Mouse (Mus musculus): ENCODE results near the gene Idnk. TPM values are rescaled to one million over a fixed set of nuclear protein-coding genes. Genes with fewer than 3 reads are reported as not detected.
A peak's percentile ranks its signal among the peaks of the same experiment; 100 is the strongest.

Idnk gene
- polyA plus RNA-seq, 1 experiment: 86.0 TPM

DNA sequence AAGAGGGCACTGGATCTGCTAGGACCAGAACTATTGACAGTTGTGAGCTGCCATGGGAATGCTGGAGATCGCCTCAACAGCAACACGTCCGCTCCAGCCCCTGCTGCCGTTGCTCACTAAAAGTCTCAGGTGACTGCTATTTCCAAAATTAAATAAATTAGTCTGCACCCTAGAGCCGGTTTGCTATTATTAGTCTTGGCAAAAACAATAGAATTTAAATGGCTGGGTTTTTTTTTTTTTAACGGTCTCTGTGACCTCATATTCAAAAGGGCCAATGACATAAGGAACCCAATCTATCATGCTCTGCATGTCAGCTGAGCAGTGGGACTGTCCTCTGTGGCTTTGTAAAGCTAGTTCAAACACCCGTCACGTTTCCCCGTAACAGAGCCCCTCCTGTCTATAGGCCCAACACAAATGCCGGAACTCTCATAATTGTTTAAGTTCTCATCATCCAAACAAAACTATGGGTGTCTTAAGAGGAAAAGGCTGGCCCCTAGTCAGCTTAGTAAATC lies 34.6 kb upstream of the Idnk start:
- Histone ChIP-seq H3K4me3 (replicated peaks; ENCODE audit: control insufficient read depth, low read depth, low read length) (no peak overlapping the region), H3K4me1 (ENCODE audit: control insufficient read depth, insufficient read depth, low read length) (no peaks in the 10 kb centered on the region), H3K27ac (ENCODE audit: control insufficient read depth, insufficient read depth, low read depth, low read length, poor library complexity) (no peak overlapping the region)
- TF ChIP-seq CTCF (IDR thresholded peaks at IDR 0.05; ENCODE audit: control insufficient read depth, insufficient read depth, low read length): no peak
- TF ChIP-seq POLR2A (IDR thresholded peaks at IDR 0.05; ENCODE audit: borderline replicate concordance, control insufficient read depth, low read depth, low read length): no peak
- WGBS: 83% methylated on average over 10 of the region's 10 CpGs

DNA sequence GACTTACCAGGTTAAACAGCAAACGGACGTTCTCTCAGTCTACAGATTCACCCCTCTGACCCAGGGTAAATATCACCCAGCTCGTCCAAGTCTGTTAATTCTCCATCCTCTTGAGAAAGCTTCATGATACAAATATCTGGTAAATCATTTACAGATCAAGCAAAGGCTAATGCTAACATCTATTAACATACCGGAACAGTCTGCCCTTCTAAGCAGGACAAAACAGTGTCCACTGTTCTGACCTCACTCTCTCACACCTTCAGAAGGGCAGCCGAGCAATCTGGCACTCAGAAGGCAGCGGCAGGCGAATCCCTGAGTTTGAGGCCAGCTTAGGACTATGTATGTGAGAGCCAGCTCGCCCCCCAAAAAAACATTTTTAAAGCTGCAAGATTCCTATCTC lies 34.1 kb upstream of the Idnk start:
- H3K4me3 ChIP-seq (replicated peaks; ENCODE audit: control insufficient read depth, low read depth, low read length): no peak overlapping the region
- WGBS: 86% methylated on average over 8 of the region's 8 CpGs
- no peak overlapping the region for H3K27ac ChIP-seq (ENCODE audit: control insufficient read depth, insufficient read depth, low read depth, low read length, poor library complexity)
- H3K4me1 ChIP-seq (ENCODE audit: control insufficient read depth, insufficient read depth, low read length): no peaks in the 10 kb centered on the region
- TF ChIP-seq CTCF (IDR thresholded peaks at IDR 0.05; ENCODE audit: control insufficient read depth, insufficient read depth, low read length): no peak
- no peak for TF ChIP-seq POLR2A (IDR thresholded peaks at IDR 0.05; ENCODE audit: borderline replicate concordance, control insufficient read depth, low read depth, low read length)

DNA sequence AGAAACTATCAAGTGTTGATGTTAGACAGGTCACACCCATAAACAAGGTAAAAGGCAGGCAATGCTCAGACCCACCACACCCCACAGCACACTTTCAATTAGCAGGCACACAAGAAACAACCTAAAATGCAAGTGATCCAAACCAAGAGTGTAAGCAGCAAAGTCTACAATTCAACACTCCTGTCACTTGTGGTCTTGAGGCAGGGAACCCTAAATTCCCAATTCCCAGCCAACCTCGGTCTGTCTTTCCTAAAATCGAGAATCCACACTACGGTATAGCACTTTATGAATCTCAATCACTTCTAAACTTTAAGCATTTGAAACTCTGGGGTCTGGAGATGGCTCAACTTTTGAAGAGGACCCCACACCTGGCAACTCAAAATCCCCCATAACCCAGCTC lies 33.2 kb upstream of the Idnk start:
- H3K4me3 ChIP-seq (replicated peaks; ENCODE audit: control insufficient read depth, low read depth, low read length): no peak overlapping the region
- 89% methylated on average over 3 of the region's 3 CpGs for WGBS
- H3K27ac ChIP-seq (ENCODE audit: control insufficient read depth, insufficient read depth, low read depth, low read length, poor library complexity): no peak overlapping the region
- no peaks in the 10 kb centered on the region for H3K4me1 ChIP-seq (ENCODE audit: control insufficient read depth, insufficient read depth, low read length)
- no peak for TF ChIP-seq CTCF (IDR thresholded peaks at IDR 0.05; ENCODE audit: control insufficient read depth, insufficient read depth, low read length)
- no peak for TF ChIP-seq POLR2A (IDR thresholded peaks at IDR 0.05; ENCODE audit: borderline replicate concordance, control insufficient read depth, low read depth, low read length)

DNA sequence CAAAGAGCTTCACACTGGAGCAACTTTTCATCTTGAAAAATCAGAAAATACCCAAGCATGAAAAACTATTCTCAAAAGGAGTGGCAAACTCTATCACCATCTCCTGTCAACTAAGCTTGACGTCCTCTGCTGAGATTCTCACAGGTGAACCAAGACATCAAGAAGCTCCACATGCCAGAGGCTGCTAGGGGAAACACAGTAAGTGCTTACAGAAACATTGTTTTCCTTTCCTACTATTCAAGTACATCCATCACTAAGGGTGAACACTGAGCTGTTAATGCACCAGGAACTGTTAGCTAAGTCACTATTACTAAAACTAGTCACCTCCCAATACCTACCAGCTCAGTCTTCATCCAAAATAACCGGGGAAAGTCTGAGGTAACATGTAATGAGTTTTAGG lies 32.5 kb upstream of the Idnk start:
- H3K27ac ChIP-seq (ENCODE audit: control insufficient read depth, insufficient read depth, low read depth, low read length, poor library complexity): no peak overlapping the region
- WGBS: 71% methylated on average over 2 of the region's 2 CpGs
- TF ChIP-seq POLR2A (IDR thresholded peaks at IDR 0.05; ENCODE audit: borderline replicate concordance, control insufficient read depth, low read depth, low read length) (no peak), CTCF (IDR thresholded peaks at IDR 0.05; ENCODE audit: control insufficient read depth, insufficient read depth, low read length) (no peak)
- 0 out of 2 replicates have a peak, but pooled peaks cover 1% of the 10 kb centered on the region for H3K4me1 ChIP-seq (ENCODE audit: control insufficient read depth, insufficient read depth, low read length)
- no peak overlapping the region for H3K4me3 ChIP-seq (replicated peaks; ENCODE audit: control insufficient read depth, low read depth, low read length)

DNA sequence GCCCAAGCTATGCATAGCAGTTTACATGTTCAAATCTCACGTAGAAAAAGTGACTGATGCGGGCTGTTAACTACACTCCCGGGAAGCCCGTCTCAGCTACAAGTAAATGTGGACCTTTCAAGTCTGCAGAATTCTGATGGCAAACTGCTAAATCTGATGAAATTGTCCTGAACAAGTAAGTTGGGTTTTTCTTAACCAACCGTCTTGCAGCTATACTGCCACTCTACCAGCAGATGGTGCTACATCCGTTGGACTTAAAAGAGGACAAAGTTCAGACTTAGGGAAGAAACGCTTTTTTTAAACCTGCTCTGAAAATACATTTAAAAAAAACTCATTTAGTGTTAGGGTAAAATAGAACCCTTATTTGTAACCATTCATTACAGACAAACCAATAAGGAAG lies 31.3 kb upstream of the Idnk start:
- no peak overlapping the region for H3K27ac ChIP-seq (ENCODE audit: control insufficient read depth, insufficient read depth, low read depth, low read length, poor library complexity)
- 23% methylated on average over 7 of the region's 7 CpGs for WGBS

DNA sequence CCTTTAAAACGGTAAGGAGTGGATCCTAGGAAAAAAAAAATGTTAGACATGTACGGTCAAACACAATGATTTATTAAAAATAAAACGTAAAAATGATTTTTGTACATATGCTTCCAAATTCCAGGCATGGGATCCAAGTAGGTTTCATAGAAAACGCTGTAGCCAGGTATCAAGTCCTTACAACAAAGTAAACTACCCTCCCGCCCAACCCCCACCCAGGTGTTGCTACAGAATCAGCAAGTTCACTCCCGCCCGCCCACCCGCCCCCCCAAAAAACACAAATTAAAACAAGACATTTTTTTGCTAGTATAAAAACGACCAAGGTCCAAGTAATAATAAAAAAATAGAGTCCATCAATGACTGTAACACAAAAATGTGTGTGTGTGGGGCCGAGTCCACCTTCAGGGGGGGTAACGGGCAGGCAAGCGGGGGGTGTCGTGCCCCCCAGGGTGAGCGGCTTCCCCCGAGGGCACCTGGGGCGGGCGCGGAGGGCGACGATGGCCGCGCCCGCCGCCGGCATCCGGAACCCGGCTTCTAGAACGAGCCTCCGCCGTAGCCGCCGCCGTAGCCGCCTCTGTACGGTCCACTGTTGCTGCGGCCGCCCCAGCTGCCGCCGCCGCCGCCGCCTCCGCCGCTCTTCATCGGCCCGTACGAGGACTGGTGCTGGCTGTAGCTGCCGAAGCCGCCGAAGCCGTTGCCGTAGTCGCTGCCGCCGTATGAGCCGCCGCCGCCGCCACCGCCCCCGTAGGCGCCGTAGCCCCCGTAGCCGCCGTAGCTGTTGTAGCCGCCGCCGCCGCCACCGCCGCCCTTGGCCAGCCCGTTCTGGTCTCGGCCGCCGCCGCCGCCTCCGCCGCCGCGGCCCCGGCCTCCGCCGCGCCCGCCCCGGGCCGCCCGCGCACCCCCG lies 30.3 kb upstream of the Idnk start:
- Histone ChIP-seq H3K27ac (ENCODE audit: control insufficient read depth, insufficient read depth, low read depth, low read length, poor library complexity) (peak overlapping the region; percentile 100), H3K4me1 (ENCODE audit: control insufficient read depth, insufficient read depth, low read length) (0 out of 2 replicates have a peak, but pooled peaks cover 1% of the 10 kb centered on the region), H3K4me3 (replicated peaks; ENCODE audit: control insufficient read depth, low read depth, low read length) (peak overlapping the region; percentile 100)
- WGBS: under 1% methylated on average over 71 of the region's 92 CpGs
- TF ChIP-seq CTCF (IDR thresholded peaks at IDR 0.05; ENCODE audit: control insufficient read depth, insufficient read depth, low read length): no peak
- TF ChIP-seq POLR2A (IDR thresholded peaks at IDR 0.05; ENCODE audit: borderline replicate concordance, control insufficient read depth, low read depth, low read length): no peak

More for the DNA sequence above, 31.3 kb upstream of the Idnk start:
- Histone ChIP-seq H3K4me3 (replicated peaks; ENCODE audit: control insufficient read depth, low read depth, low read length) (peak overlapping the region; percentile 29), H3K4me1 (ENCODE audit: control insufficient read depth, insufficient read depth, low read length) (0 out of 2 replicates have a peak, but pooled peaks cover 1% of the 10 kb centered on the region)
- TF ChIP-seq POLR2A (IDR thresholded peaks at IDR 0.05; ENCODE audit: borderline replicate concordance, control insufficient read depth, low read depth, low read length): no peak
- TF ChIP-seq CTCF (IDR thresholded peaks at IDR 0.05; ENCODE audit: control insufficient read depth, insufficient read depth, low read length): peak; percentile 49; the same call in 1 of the 2 replicates

DNA sequence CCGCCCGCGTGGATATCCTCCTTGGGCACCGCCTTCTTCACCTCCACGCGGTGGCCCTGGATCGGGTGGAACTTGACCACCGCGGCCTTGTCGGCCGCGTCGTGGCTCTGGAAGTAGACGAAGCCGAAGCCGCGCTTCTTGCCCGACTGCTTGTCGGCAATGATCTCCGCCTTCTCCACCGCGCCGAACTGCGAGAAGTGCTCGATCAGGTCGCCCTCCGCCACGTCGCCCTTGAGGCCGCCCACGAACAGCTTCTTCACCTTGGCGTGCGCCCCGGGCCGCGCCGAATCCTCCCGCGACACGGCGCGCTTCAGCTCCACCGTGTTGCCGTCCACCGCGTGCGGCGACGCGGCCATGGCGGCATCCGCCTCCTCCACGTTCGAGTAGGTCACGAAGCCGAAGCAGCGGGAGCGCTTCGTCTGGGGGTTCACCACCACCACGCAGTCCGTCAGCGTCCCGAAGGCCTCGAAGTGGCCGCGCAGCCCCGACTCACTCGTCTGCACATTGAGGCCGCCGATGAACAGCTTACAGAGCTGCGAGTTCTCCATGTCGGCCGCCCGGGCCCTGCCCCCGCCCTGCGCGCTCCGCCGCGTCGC lies 29.6 kb upstream of the Idnk start:
- Histone ChIP-seq H3K4me1 (ENCODE audit: control insufficient read depth, insufficient read depth, low read length) (0 out of 2 replicates have a peak, but pooled peaks cover 1% of the 10 kb centered on the region), H3K27ac (ENCODE audit: control insufficient read depth, insufficient read depth, low read depth, low read length, poor library complexity) (peak overlapping the region; percentile 100), H3K4me3 (replicated peaks; ENCODE audit: control insufficient read depth, low read depth, low read length) (peak overlapping the region; percentile 100)
- TF ChIP-seq POLR2A (IDR thresholded peaks at IDR 0.05; ENCODE audit: borderline replicate concordance, control insufficient read depth, low read depth, low read length): 0 out of 2 replicates have a peak, but pooled peaks have one; percentile 46
- TF ChIP-seq CTCF (IDR thresholded peaks at IDR 0.05; ENCODE audit: control insufficient read depth, insufficient read depth, low read length): peak; percentile 12; the same call in 1 of the 2 replicates
- WGBS: under 1% methylated on average over 81 of the region's 81 CpGs

DNA sequence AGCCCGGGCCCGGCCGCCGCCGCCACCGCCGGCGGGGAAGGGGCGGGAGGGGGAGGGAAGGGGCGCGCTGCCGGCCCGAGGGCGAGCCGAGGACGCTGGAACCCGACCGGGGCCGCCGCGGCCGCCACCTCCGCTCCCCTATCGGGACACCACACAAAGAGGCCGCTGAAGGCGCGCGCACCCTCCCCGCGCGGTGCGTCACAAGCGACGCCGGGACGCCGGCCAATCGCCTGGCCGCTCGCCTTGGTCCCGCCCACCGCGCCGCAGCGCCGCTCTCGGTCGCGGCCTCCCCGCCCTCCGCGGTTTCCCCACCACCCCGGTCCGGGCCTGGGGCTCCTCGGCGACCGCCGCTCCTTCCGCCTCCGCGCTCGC lies 29.1 kb upstream of the Idnk start, which contains the start of gene Hnrnpa0:
Gene Hnrnpa0 (minus strand): TSS at position 161 of the 372 bp plus-strand sequence.
- peak; percentile 81; the same call in 1 of the 2 replicates for TF ChIP-seq POLR2A (IDR thresholded peaks at IDR 0.05; ENCODE audit: borderline replicate concordance, control insufficient read depth, low read depth, low read length)
- TF ChIP-seq CTCF (IDR thresholded peaks at IDR 0.05; ENCODE audit: control insufficient read depth, insufficient read depth, low read length): no peak
- H3K27ac ChIP-seq (ENCODE audit: control insufficient read depth, insufficient read depth, low read depth, low read length, poor library complexity): peak within 1 kb of the TSS; percentile 100
- peak within 1 kb of the TSS; percentile 100 for H3K4me3 ChIP-seq (replicated peaks; ENCODE audit: control insufficient read depth, low read depth, low read length)
- WGBS: under 1% methylated on average over 51 of the region's 62 CpGs
- 0 out of 2 replicates have a peak, but pooled peaks cover 1% of the 10 kb centered on the region for H3K4me1 ChIP-seq (ENCODE audit: control insufficient read depth, insufficient read depth, low read length)

Measured in bone marrow, adult 2 months (tissue).